Mouse (Mus musculus) lung, adult 18-20 months (tissue): ENCODE results near the gene Olfr1355.
"Not testable (repeated sequence)": the region's sequence is repeated elsewhere in the genome, so short reads cannot be mapped to it uniquely, and the experiment has no call there.

Source experiments
- DNase-seq, 2 experiments: peaks; one replicate each; pipeline ENCODE4 v3.0.0; 2022; ENCODE audit warnings: mixed read lengths in 2 of 2

Gene Olfr1355

GRCm38 (mm10) chr10:78875240-78875639, at the start of gene Olfr1355:
Gene Olfr1355 (plus strand): TSS chr10:78875540.
- DNase-seq: no peak

GRCm38 (mm10) chr10:78840456-78840855, 34.9 kb upstream of the Olfr1355 start:
- not testable (repeated sequence) for DNase-seq

GRCm38 (mm10) chr10:78852066-78852465, 23.3 kb upstream of the Olfr1355 start, which contains the start of gene Olfr1356:
Gene Olfr1356 (minus strand): TSS chr10:78852166.
- no peak for DNase-seq

- not testable (repeated sequence) for DNase-seq
These were observed 37.5 kb downstream of the Olfr1355 start, which contains the start of gene Olfr1354 for GRCm38 (mm10) chr10:78912871-78913270. Gene Olfr1354 (plus strand): TSS chr10:78913171.
